Mouse (Mus musculus) CD8-positive naive resting alpha-beta T cell, adult 2 months (primary cell): ENCODE measurements around the gene Gm28305.

Source experiments
- DNase-seq, 2 experiments: peaks; one replicate each; pipeline ENCODE4 v3.0.0; 2022; ENCODE audit warnings: low read depth in 2 of 2, low spot score in 2 of 2

The Gm28305 gene

GRCm38 (mm10) chr9:104040362-104040761, at the start of gene Gm28305:
TSS of gene Gm28305 (plus strand) at chr9:104040662.
- no peak for DNase-seq

GRCm38 (mm10) chr9:103996496-103996895, 44.0 kb upstream of the Gm28305 start:
- DNase-seq, result peak; percentile 36 to 55

GRCm38 (mm10) chr9:104000601-104001000, 39.9 kb upstream of the Gm28305 start:
- DNase-seq, result no peak

- DNase-seq, result peak; percentile 98 to 99
Measured at GRCm38 (mm10) chr9:104001921-104002859, 38.3 kb upstream of the Gm28305 start, which contains the start of gene Nphp3. TSS of gene Nphp3 (plus strand) at chr9:104002544.

- peak; percentile 52 to 62 for DNase-seq
Measured at GRCm38 (mm10) chr9:104002913-104003330, 37.5 kb upstream of the Gm28305 start.

- no peak for DNase-seq
Measured at GRCm38 (mm10) chr9:104014526-104014925, 25.9 kb upstream of the Gm28305 start.

- DNase-seq, result no peak
Measured at GRCm38 (mm10) chr9:104021026-104021425, 19.4 kb upstream of the Gm28305 start.

- DNase-seq, result no peak
Measured at GRCm38 (mm10) chr9:104027186-104027585, 13.3 kb upstream of the Gm28305 start.

- DNase-seq, result no peak
Measured at GRCm38 (mm10) chr9:104029861-104030260, 10.6 kb upstream of the Gm28305 start.

- DNase-seq, result no peak
Measured at GRCm38 (mm10) chr9:104034231-104034630, 6.2 kb upstream of the Gm28305 start.

GRCm38 (mm10) chr9:104034718-104035117, 5.7 kb upstream of the Gm28305 start:
- no peak for DNase-seq

- DNase-seq, result peak; percentile 53 to 59
Measured at GRCm38 (mm10) chr9:104035261-104036015, 5.0 kb upstream of the Gm28305 start.

- no peak for DNase-seq
Measured at GRCm38 (mm10) chr9:104038266-104038665, 2.2 kb upstream of the Gm28305 start.

- DNase-seq, result no peak
Measured at GRCm38 (mm10) chr9:104039031-104039695, 1.3 kb upstream of the Gm28305 start.

GRCm38 (mm10) chr9:104039742-104040141, 720 bp upstream of the Gm28305 start:
- no peak for DNase-seq

GRCm38 (mm10) chr9:104043676-104044075, 3.2 kb downstream of the Gm28305 start:
- no peak for DNase-seq

GRCm38 (mm10) chr9:104051028-104051427, 10.6 kb downstream of the Gm28305 start:
- no peak for DNase-seq

- DNase-seq, result no peak
Measured at GRCm38 (mm10) chr9:104062430-104063243, 22.2 kb downstream of the Gm28305 start, which contains the start of gene Uba5. TSS of gene Uba5 (minus strand) at chr9:104063134.

- DNase-seq, result peak; percentile 76 to 85
Measured at GRCm38 (mm10) chr9:104063244-104063961, 22.9 kb downstream of the Gm28305 start, which contains the start of gene Acad11. TSS of gene Acad11 (plus strand) at chr9:104063377.

GRCm38 (mm10) chr9:104064571-104064970, 24.1 kb downstream of the Gm28305 start:
- no peak for DNase-seq
